Comparison of ENCODE assay signal across 10 mouse cellular contexts in the genomic region with DNA sequence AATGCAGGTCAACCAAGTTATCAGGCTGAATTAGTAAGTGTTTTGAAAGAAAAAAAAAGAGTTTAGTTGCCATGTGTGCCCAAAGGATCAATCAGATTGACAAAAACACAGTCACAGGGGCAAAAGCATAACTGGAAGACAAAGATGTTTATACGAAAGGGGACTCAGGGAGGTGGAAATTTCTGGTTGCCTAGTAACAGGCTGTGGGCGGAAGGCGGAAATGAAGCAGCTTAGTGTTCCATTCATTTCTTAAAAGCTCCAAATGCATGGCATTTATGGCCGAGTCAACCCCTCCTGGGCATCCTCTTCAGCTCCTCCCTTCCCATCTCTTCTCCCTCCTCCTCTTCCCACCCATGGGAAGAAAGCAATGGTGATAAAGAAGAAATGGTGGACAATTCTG. TPM values are rescaled to one million over a fixed set of nuclear protein-coding genes. Genes with fewer than 3 reads are reported as not detected.
DNase-seq lines count a peak whose midpoint lies in the region; ATAC-seq and TF ChIP-seq lines count a peak whose summit lies in the region.
"Had no signal": no experiment of that assay in that cellular context is flagged by ENCODE, and none has a peak within 500 bp of the region (broad histone marks: within the 10 kb centered on the region; RNA-seq: fewer than 3 reads in every experiment).

No protein-coding gene starts in this region.

- TF ChIP-seq EP300 in stomach, postnatal 0 days (optimal IDR thresholded peaks at IDR 0.05): no peak

- no peak overlapping the region for H3K9ac ChIP-seq in midbrain, embryonic 11.5 days (ENCODE audit: low read length)
- H3K9ac ChIP-seq in stomach, postnatal 0 days (ENCODE audit: low read length): no peak overlapping the region
- H3K9ac ChIP-seq: liver, embryonic 14.5 days had no signal

- no peak overlapping the region for H3K4me2 ChIP-seq in midbrain, embryonic 11.5 days
- H3K4me2 ChIP-seq in stomach, postnatal 0 days (replicated peaks; ENCODE audit: low read depth): no peak overlapping the region

- H3K4me1 ChIP-seq in midbrain, embryonic 11.5 days (ENCODE audit: control insufficient read depth, insufficient read depth, low read length): peaks cover 13% of the 10 kb centered on the region
- no peaks in the 10 kb centered on the region for H3K4me1 ChIP-seq in stomach, postnatal 0 days (replicated peaks; ENCODE audit: control insufficient read depth, insufficient read depth)

- H3K9me3 ChIP-seq in midbrain, embryonic 11.5 days (ENCODE audit: control insufficient read depth, low read length): no peaks in the 10 kb centered on the region
- no peaks in the 10 kb centered on the region for H3K9me3 ChIP-seq in stomach, postnatal 0 days (ENCODE audit: control insufficient read depth, low read length)

- 9% methylated on average over 4 of the region's 4 CpGs for WGBS in midbrain, embryonic 11.5 days
- WGBS in stomach, postnatal 0 days: 17% methylated on average over 4 of the region's 4 CpGs

- DNase-seq in thymus, postnatal 4 days: peak; percentile 10
- no peak for DNase-seq in thymus, adult 18-20 months
- peak; percentile 60 to 71 for DNase-seq in frontal cortex, postnatal 36 days (ENCODE audit: low spot score in 2 of 2)
- DNase-seq in midbrain, embryonic 11.5 days (ENCODE audit: low spot score, missing footprints): peak; percentile 90
- DNase-seq in heart, adult 9 months (ENCODE audit: low spot score in 2 of 2): no peak
- DNase-seq in kidney, adult 9 months: no peak
- no peak for DNase-seq in stomach, postnatal 0 days (ENCODE audit: low spot score)
- DNase-seq in urinary bladder, postnatal 25 days (ENCODE audit: low spot score): no peak

- no peak overlapping the region for H3K4me3 ChIP-seq in midbrain, embryonic 11.5 days (ENCODE audit: low read depth, low read length)
- no peak overlapping the region for H3K4me3 ChIP-seq in stomach, postnatal 0 days (ENCODE audit: low read depth, low read length)

- no peak overlapping the region for H3K27ac ChIP-seq in midbrain, embryonic 11.5 days (ENCODE audit: low read depth, low read length)
- H3K27ac ChIP-seq in stomach, postnatal 0 days (replicated peaks): no peak overlapping the region
- H3K27ac ChIP-seq: liver, embryonic 14.5 days had no signal

- no peaks in the 10 kb centered on the region for H3K27me3 ChIP-seq in midbrain, embryonic 11.5 days (ENCODE audit: control insufficient read depth, insufficient read depth, low read length)
- no peaks in the 10 kb centered on the region for H3K27me3 ChIP-seq in stomach, postnatal 0 days (ENCODE audit: control insufficient read depth, insufficient read depth, low read length)

- H3K36me3 ChIP-seq in midbrain, embryonic 11.5 days (ENCODE audit: control insufficient read depth, insufficient read depth, low read length): no peaks in the 10 kb centered on the region
- no peaks in the 10 kb centered on the region for H3K36me3 ChIP-seq in stomach, postnatal 0 days (ENCODE audit: control insufficient read depth, insufficient read depth, low read length)

- no peak for TF ChIP-seq CTCF in stomach, postnatal 0 days (IDR thresholded peaks at IDR 0.05; ENCODE audit: low read depth)

- peak; percentile 79 for ATAC-seq in midbrain, embryonic 11.5 days (ENCODE audit: low FRiP score)
- no peak for ATAC-seq in stomach, postnatal 0 days (ENCODE audit: low FRiP score, low TSS enrichment)

RNA-seq across cellular contexts. Expression of gene Tmprss7, which starts 3.3 kb away (rescaled TPM):
- polyA plus RNA-seq in midbrain, embryonic 11.5 days (2014; fragmentation: Nextera tagmentation; extraction: Ambion mirVana): 0.18 and 0.32 TPM in 2 replicates
- 0.13 and 0.21 TPM in 2 replicates for polyA plus RNA-seq in stomach, postnatal 0 days (2015; fragmentation: Nextera tagmentation; extraction: Ambion mirVana)
- polyA plus RNA-seq: heart, postnatal 0 days had no signal

RNA-seq across cellular contexts. Expression of gene Tagln3, which starts 34.2 kb away (rescaled TPM):
- 320 and 334 TPM in 2 replicates for polyA plus RNA-seq in midbrain, embryonic 11.5 days (2014; fragmentation: Nextera tagmentation; extraction: Ambion mirVana)
- 11.1 and 11.2 TPM in 2 replicates for polyA plus RNA-seq in stomach, postnatal 0 days (2015; fragmentation: Nextera tagmentation; extraction: Ambion mirVana)

RNA-seq across cellular contexts. Expression of gene BC016579, which starts 36.3 kb away (rescaled TPM):
- polyA plus RNA-seq in midbrain, embryonic 11.5 days (2014; fragmentation: Nextera tagmentation; extraction: Ambion mirVana): 0.08 TPM in 1 of 2 replicates, not detected in the other
- polyA plus RNA-seq in stomach, postnatal 0 days (2015; fragmentation: Nextera tagmentation; extraction: Ambion mirVana): 10.2 and 10.6 TPM in 2 replicates
- polyA plus RNA-seq: heart, postnatal 0 days had no signal

RNA-seq across cellular contexts. Expression of gene Abhd10, which starts 52.6 kb away (rescaled TPM):
- 48.2 and 48.5 TPM in 2 replicates for polyA plus RNA-seq in midbrain, embryonic 11.5 days (2014; fragmentation: Nextera tagmentation; extraction: Ambion mirVana)
- polyA plus RNA-seq in stomach, postnatal 0 days (2015; fragmentation: Nextera tagmentation; extraction: Ambion mirVana): 19.8 and 21.6 TPM in 2 replicates

Comparison
In these comparisons a context has a peak if more than half of its experiments do, and no peak if none do; other contexts are left out.
1. DNase-seq: peak in thymus, postnatal 4 days (single experiment), frontal cortex, postnatal 36 days (2 of 2) and midbrain, embryonic 11.5 days (single experiment); none in thymus, adult 18-20 months (0 of 2), heart, adult 9 months (0 of 2), kidney, adult 9 months (single experiment), stomach, postnatal 0 days (single experiment) and urinary bladder, postnatal 25 days (single experiment).
2. RNA of gene Tagln3, which starts 34.2 kb away (polyA plus RNA-seq): 320 to 334 TPM in midbrain, embryonic 11.5 days; 11.1 to 11.2 TPM in stomach, postnatal 0 days; every median in the first group is over 10 times any median in the second.
3. RNA of gene BC016579, which starts 36.3 kb away (polyA plus RNA-seq): 10.2 to 10.6 TPM in stomach, postnatal 0 days; 0.08 TPM in midbrain, embryonic 11.5 days; every median in the first group is over 10 times any median in the second.